Mouse (Mus musculus) testis, postnatal 10 days (tissue): ENCODE data around the gene Tnfrsf11a.
"Not testable (repeated sequence)": the region's sequence is repeated elsewhere in the genome, so short reads cannot be mapped to it uniquely, and the experiment has no call there.

Experiments used
- DNase-seq: peaks from one replicate; pipeline ENCODE4 v3.0.0; 2021; ENCODE audit warnings: low spot score

The Tnfrsf11a gene

GRCm38 (mm10) chr1:105785146-105785545, 4.6 kb downstream of the Tnfrsf11a start:
- DNase-seq, result no peak

GRCm38 (mm10) chr1:105786731-105787357, 6.3 kb downstream of the Tnfrsf11a start:
- DNase-seq, result no peak

- DNase-seq, result no peak
Observed at GRCm38 (mm10) chr1:105790103-105790502, 9.6 kb downstream of the Tnfrsf11a start.

GRCm38 (mm10) chr1:105794670-105795069, 14.2 kb downstream of the Tnfrsf11a start:
- DNase-seq, result no peak

GRCm38 (mm10) chr1:105795705-105796104, 15.2 kb downstream of the Tnfrsf11a start:
- no peak for DNase-seq

- no peak for DNase-seq
Observed at GRCm38 (mm10) chr1:105800570-105800969, 20.1 kb downstream of the Tnfrsf11a start.

GRCm38 (mm10) chr1:105801252-105801651, 20.7 kb downstream of the Tnfrsf11a start:
- no peak for DNase-seq

GRCm38 (mm10) chr1:105802941-105803340, 22.4 kb downstream of the Tnfrsf11a start:
- no peak for DNase-seq

- DNase-seq, result no peak
Observed at GRCm38 (mm10) chr1:105804285-105804684, 23.8 kb downstream of the Tnfrsf11a start.

GRCm38 (mm10) chr1:105805565-105805964, 25.0 kb downstream of the Tnfrsf11a start:
- no peak for DNase-seq

- no peak for DNase-seq
Observed at GRCm38 (mm10) chr1:105807028-105807722, 26.7 kb downstream of the Tnfrsf11a start.

GRCm38 (mm10) chr1:105812027-105812426, 31.5 kb downstream of the Tnfrsf11a start:
- not testable (repeated sequence) for DNase-seq

GRCm38 (mm10) chr1:105812960-105813708, 32.6 kb downstream of the Tnfrsf11a start:
- DNase-seq, result no peak

- no peak for DNase-seq
Observed at GRCm38 (mm10) chr1:105813709-105814061, 33.2 kb downstream of the Tnfrsf11a start.

GRCm38 (mm10) chr1:105814402-105815270, 34.1 kb downstream of the Tnfrsf11a start:
- DNase-seq, result no peak

GRCm38 (mm10) chr1:105815310-105815709, 34.8 kb downstream of the Tnfrsf11a start:
- no peak for DNase-seq

GRCm38 (mm10) chr1:105815736-105816135, 35.2 kb downstream of the Tnfrsf11a start:
- no peak for DNase-seq

- DNase-seq, result no peak
Observed at GRCm38 (mm10) chr1:105819031-105819430, 38.5 kb downstream of the Tnfrsf11a start.

- no peak for DNase-seq
Observed at GRCm38 (mm10) chr1:105819740-105820139, 39.2 kb downstream of the Tnfrsf11a start.

- no peak for DNase-seq
Observed at GRCm38 (mm10) chr1:105824356-105824755, 43.8 kb downstream of the Tnfrsf11a start.

GRCm38 (mm10) chr1:105824980-105825379, 44.5 kb downstream of the Tnfrsf11a start:
- no peak for DNase-seq

- no peak for DNase-seq
Observed at GRCm38 (mm10) chr1:105827374-105827773, 46.9 kb downstream of the Tnfrsf11a start.
